Mouse (Mus musculus): Measurements from ENCODE around the gene Atp4b. TPM values are rescaled to one million over a fixed set of nuclear protein-coding genes. Genes with fewer than 3 reads are reported as not detected.

Gene Atp4b
- total and polyA plus RNA-seq, 2 experiments from 2014 or later: not detected

DNA sequence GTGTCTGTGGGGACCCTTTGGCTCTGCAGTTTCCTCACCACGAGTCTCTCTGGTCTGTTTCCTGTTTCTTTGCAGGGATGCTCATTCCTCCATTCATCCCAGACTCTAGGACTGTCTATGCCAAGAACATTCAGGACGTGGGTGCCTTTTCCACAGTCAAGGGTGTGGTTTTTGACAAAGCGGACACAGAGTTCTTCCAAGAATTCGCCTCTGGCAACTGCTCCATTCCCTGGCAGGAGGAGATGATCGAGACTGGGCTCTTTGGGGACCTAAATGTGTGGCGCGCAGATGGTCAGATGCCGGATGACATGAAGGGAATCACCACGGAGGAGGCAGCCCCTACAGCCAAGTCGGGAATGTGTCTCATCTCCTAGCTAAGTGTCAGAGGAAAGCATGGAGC lies 19.3 kb upstream of the Atp4b start:
- no peaks in the 10 kb centered on the region for H3K27me3 ChIP-seq (ENCODE audit: insufficient read depth, low read length)
- TF ChIP-seq CTCF (IDR thresholded peaks at IDR 0.05): no peak
- no peak overlapping the region for H3K4me3 ChIP-seq (ENCODE audit: low read depth, low read length)
- H3K36me3 ChIP-seq (ENCODE audit: insufficient read depth, low read length): no peaks in the 10 kb centered on the region
- H3K9ac ChIP-seq (replicated peaks; ENCODE audit: low read length, poor library complexity, severe bottlenecking): no peak overlapping the region
- H3K4me1 ChIP-seq (ENCODE audit: insufficient read depth, low read length): no peaks in the 10 kb centered on the region
- H3K4me2 ChIP-seq (ENCODE audit: low read depth, low read length, poor library complexity, severe bottlenecking): no peak overlapping the region
- no peak for ATAC-seq (ENCODE audit: low FRiP score)
- no peak overlapping the region for H3K27ac ChIP-seq (ENCODE audit: low read depth, low read length)
- DNase-seq (ENCODE audit: low spot score): no peak
- H3K9me3 ChIP-seq (ENCODE audit: low read length): no peaks in the 10 kb centered on the region
- 77% methylated on average over 10 of the region's 10 CpGs for WGBS

DNA sequence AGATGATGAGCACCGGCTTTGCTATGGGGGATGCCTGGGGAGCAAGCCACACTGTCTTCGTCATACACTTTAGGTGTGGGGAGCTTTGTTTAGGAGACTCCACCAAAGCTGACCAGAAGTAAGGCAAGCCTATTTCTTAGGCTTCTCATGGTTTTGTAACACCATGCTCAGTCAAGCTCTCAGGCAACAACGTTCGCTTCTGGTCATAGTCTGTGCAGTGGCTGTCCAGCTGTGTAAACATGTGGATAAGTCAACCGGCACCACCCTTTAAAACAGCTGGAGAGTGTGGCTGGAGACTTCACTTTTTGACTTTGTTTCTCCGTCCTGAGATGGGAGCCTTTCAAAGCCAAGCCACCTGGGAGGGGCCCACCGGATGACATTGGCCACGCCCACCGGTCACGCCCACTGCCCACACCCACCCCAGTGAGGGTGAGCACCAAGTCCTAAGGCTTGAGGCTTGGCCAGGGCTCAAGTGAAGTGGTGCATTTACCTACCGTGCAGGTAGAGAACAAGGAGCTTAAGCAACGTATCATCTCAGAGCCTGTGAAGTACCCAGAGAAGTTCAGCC lies 17.3 kb upstream of the Atp4b start:
- Histone ChIP-seq H3K4me1 (ENCODE audit: insufficient read depth, low read length) (no peaks in the 10 kb centered on the region), H3K4me2 (ENCODE audit: low read depth, low read length, poor library complexity, severe bottlenecking) (no peak overlapping the region), H3K27me3 (ENCODE audit: insufficient read depth, low read length) (no peaks in the 10 kb centered on the region), H3K9me3 (ENCODE audit: low read length) (no peaks in the 10 kb centered on the region), H3K27ac (ENCODE audit: low read depth, low read length) (no peak overlapping the region), H3K9ac (replicated peaks; ENCODE audit: low read length, poor library complexity, severe bottlenecking) (no peak overlapping the region), H3K36me3 (ENCODE audit: insufficient read depth, low read length) (no peaks in the 10 kb centered on the region), H3K4me3 (ENCODE audit: low read depth, low read length) (no peak overlapping the region)
- ATAC-seq (ENCODE audit: low FRiP score): no peak
- DNase-seq (ENCODE audit: low spot score): no peak
- 59% methylated on average over 12 of the region's 12 CpGs for WGBS
- TF ChIP-seq CTCF (IDR thresholded peaks at IDR 0.05): no peak

DNA sequence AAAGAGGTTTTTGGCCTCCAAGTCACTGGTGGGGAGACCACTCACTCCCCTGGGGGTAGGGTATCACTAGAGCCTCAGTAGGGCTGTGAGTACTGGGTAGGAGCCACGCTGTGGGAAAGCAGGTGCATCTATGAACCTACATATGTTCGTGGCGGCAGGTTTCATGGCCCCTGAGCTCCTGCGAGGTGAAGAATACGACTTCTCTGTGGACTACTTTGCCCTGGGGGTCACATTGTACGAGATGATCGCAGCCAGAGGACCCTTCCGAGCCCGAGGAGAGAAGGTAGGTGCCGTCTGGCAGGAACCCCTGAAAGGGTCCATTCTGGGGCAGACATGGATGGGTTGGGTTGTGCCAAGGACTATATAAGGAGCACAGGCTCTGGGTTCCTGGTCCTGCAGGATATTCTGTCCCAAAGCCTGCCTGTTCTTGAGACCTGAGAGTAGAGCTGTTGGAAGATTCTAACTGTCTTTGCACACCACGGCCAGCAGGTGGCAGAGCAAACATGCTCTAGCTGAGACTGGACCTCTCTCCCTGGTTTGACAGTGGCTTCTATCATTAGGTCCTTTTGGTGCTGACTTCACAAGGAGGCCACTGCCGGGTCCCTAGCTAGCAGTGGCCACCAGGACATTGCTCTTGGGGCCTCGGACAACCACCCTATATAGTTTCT lies 16.4 kb upstream of the Atp4b start:
- Histone ChIP-seq H3K36me3 (ENCODE audit: insufficient read depth, low read length) (no peaks in the 10 kb centered on the region), H3K9me3 (ENCODE audit: low read length) (no peaks in the 10 kb centered on the region), H3K27me3 (ENCODE audit: insufficient read depth, low read length) (no peaks in the 10 kb centered on the region), H3K9ac (replicated peaks; ENCODE audit: low read length, poor library complexity, severe bottlenecking) (no peak overlapping the region), H3K4me1 (ENCODE audit: insufficient read depth, low read length) (no peaks in the 10 kb centered on the region), H3K27ac (ENCODE audit: low read depth, low read length) (no peak overlapping the region), H3K4me3 (ENCODE audit: low read depth, low read length) (no peak overlapping the region), H3K4me2 (ENCODE audit: low read depth, low read length, poor library complexity, severe bottlenecking) (no peak overlapping the region)
- peak; percentile 86 for TF ChIP-seq CTCF (IDR thresholded peaks at IDR 0.05)
- 68% methylated on average over 13 of the region's 13 CpGs for WGBS
- peak; percentile 77 for DNase-seq (ENCODE audit: low spot score)
- ATAC-seq (ENCODE audit: low FRiP score): peak; percentile 17; the same call in 1 of the 2 replicates

DNA sequence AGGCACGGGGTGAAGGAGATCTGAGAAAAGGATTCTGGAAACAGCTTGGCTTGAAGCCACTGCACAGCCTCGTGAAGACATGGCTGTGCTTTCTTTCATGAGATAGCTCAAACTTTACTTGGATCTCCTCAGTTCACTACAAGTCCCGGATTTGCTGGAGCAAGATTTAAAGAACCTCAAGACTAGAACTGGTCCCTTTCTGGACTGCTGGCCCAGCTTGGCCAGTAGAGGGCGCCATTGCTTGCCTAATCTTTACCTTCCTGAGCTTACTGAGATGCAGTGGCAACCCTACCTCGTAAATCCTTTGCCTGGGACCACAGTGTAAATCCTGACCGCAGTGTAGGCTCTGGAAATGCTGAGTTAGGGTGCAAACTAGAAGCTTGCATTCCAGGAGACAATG lies 15.0 kb upstream of the Atp4b start:
- WGBS: 31% methylated on average over 6 of the region's 6 CpGs
- H3K4me2 ChIP-seq (ENCODE audit: low read depth, low read length, poor library complexity, severe bottlenecking): no peak overlapping the region
- no peak overlapping the region for H3K27ac ChIP-seq (ENCODE audit: low read depth, low read length)
- H3K9ac ChIP-seq (replicated peaks; ENCODE audit: low read length, poor library complexity, severe bottlenecking): no peak overlapping the region
- ATAC-seq (ENCODE audit: low FRiP score) (no peak), DNase-seq (ENCODE audit: low spot score) (peak; percentile 79)
- no peak overlapping the region for H3K4me3 ChIP-seq (ENCODE audit: low read depth, low read length)
- peak; percentile 80 for TF ChIP-seq CTCF (IDR thresholded peaks at IDR 0.05)
- H3K9me3 ChIP-seq (ENCODE audit: low read length): no peaks in the 10 kb centered on the region
- no peaks in the 10 kb centered on the region for H3K27me3 ChIP-seq (ENCODE audit: insufficient read depth, low read length)
- H3K4me1 ChIP-seq (ENCODE audit: insufficient read depth, low read length): no peaks in the 10 kb centered on the region
- H3K36me3 ChIP-seq (ENCODE audit: insufficient read depth, low read length): no peaks in the 10 kb centered on the region

DNA sequence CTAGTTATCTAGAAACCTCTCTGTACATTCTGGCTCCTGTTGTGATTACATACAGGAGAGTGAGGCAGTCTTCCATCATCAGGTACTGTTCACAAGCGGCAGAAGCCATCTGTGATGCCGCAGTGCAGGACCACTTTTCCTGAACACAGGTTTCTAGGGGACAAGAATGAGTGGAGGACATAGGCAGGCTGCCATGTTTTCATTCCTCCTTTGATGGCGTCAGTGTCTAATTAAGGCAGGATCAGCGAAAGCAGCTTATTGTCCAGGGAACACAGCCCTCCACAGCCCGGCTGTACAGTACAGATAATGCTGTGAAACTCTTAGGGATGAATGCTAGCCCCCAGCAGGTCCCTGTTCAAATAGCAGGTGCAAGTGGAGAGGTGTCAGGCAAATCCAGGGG lies 9.4 kb upstream of the Atp4b start:
- Histone ChIP-seq H3K36me3 (ENCODE audit: insufficient read depth, low read length) (no peaks in the 10 kb centered on the region), H3K4me3 (ENCODE audit: low read depth, low read length) (no peak overlapping the region), H3K9me3 (ENCODE audit: low read length) (no peaks in the 10 kb centered on the region), H3K9ac (replicated peaks; ENCODE audit: low read length, poor library complexity, severe bottlenecking) (no peak overlapping the region), H3K4me2 (ENCODE audit: low read depth, low read length, poor library complexity, severe bottlenecking) (no peak overlapping the region), H3K4me1 (ENCODE audit: insufficient read depth, low read length) (no peaks in the 10 kb centered on the region), H3K27me3 (ENCODE audit: insufficient read depth, low read length) (no peaks in the 10 kb centered on the region), H3K27ac (ENCODE audit: low read depth, low read length) (no peak overlapping the region)
- no peak for TF ChIP-seq CTCF (IDR thresholded peaks at IDR 0.05)
- DNase-seq (ENCODE audit: low spot score) (peak; percentile 11), ATAC-seq (ENCODE audit: low FRiP score) (no peak)
- WGBS: 55% methylated on average over 5 of the region's 5 CpGs

DNA sequence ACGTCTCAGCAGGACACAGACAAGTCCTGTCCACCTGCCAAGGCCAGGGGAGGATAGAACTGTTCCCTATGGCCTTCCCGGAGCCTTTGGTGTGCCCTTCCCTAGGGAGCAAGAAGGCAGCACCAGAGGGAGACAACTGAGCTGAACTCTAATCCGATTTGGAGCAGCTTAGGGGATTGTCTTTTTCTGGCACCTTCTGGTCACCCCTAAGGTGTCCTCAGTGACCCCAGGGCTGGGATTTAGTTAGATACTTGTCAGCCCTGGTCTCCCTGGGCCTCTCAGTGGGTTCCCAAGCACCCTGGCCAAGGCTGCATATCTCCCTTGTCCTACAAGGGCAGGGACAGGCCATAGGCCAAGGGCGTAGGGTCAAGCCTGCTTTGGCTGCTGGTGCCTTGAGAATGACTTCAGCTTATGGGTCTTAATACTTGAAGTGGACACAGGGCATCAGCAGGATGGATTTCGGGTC lies 8.1 kb upstream of the Atp4b start, which contains the start of gene Grk1:
Grk1 (plus strand) TSS at position 416 of the 466 bp plus-strand sequence.
- H3K4me1 ChIP-seq (ENCODE audit: insufficient read depth, low read length): no peaks in the 10 kb centered on the region
- H3K27ac ChIP-seq (ENCODE audit: low read depth, low read length): no peak within 1 kb of the TSS

More for the DNA sequence above, 8.1 kb upstream of the Atp4b start, which contains the start of gene Grk1:
- 74% methylated on average over 5 of the region's 5 CpGs for WGBS
- DNase-seq (ENCODE audit: low spot score) (no peak), ATAC-seq (ENCODE audit: low FRiP score) (no peak)
- no peak within 1 kb of the TSS for H3K4me3 ChIP-seq (ENCODE audit: low read depth, low read length)
- H3K4me2 ChIP-seq (ENCODE audit: low read depth, low read length, poor library complexity, severe bottlenecking): no peak within 1 kb of the TSS
- H3K36me3 ChIP-seq (ENCODE audit: insufficient read depth, low read length): no peaks in the 10 kb centered on the region
- H3K27me3 ChIP-seq (ENCODE audit: insufficient read depth, low read length): no peaks in the 10 kb centered on the region
- H3K9ac ChIP-seq (replicated peaks; ENCODE audit: low read length, poor library complexity, severe bottlenecking): no peak within 1 kb of the TSS
- no peak for TF ChIP-seq CTCF (IDR thresholded peaks at IDR 0.05)
- no peaks in the 10 kb centered on the region for H3K9me3 ChIP-seq (ENCODE audit: low read length)

Measured in midbrain, postnatal 0 days (tissue).